Mouse (Mus musculus): ENCODE measurements around the gene Dvl2.

Dvl2 gene

DNA sequence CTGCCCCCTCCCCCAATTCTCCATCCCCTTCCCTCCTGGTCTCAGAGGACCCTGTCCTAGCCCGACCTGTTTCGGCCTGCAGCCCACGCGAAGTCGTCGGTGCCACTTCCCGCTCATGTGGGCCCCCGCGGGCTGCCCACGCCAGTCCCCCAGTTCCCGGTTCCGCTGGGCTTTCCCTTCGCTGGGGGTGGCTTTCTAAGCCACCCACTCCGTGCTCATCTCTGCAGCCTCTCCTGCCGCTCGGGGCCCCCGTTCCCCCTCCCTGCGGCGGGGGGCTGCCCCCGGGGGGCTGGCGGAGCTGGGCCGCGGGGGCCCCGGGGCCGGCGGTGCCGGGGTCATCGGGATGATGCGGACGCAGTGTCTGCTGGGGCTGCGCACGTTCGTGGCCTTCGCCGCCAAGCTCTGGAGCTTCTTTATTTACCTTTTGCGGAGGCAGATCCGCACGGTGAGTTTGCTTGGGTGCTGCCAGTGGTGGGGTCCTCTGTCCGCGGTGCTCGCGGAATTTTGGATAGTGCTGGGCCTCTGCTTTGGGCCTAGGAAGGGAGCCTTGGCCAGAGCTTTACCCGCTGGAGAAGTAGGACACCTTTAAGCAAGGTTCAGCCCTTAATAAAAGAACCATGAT, 19.1 kb upstream of the Dvl2 start, which contains the start of gene Ctdnep1:
Gene Ctdnep1, plus strand, starts transcription at position 16 of the 622 bp plus-strand sequence.
- in situ Hi-C loops (cut with MseI, MboI), result no loop called here

- in situ Hi-C loops (cut with MseI, MboI), result no loop called here
These were observed 18.2 kb upstream of the Dvl2 start, which contains the start of gene Elp5 for GRCm38 (mm10) chr11:69982225-69982624. Elp5 (minus strand) TSS chr11:69982517.

DNA sequence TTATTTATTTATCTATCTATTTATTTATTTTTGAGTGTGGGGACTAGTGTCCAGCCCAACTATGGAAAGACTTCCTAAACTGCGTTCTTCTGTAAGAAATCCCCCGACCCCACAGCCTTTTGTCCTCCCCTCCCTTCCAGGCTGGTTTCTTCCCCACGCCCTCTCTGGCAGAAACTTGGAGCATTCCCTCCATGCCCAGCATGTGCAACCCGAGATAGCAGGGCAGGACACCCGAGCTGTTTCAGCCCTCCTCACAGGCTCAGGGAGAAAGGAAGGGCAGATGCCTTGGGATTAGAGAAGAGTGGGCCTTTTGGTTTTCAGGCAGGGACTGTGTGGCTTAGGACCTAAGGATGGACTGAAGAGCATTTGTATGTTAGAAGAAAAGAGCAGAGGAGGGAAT, 17.5 kb upstream of the Dvl2 start:
- in situ Hi-C loops (cut with MseI, MboI), result no loop called here

DNA sequence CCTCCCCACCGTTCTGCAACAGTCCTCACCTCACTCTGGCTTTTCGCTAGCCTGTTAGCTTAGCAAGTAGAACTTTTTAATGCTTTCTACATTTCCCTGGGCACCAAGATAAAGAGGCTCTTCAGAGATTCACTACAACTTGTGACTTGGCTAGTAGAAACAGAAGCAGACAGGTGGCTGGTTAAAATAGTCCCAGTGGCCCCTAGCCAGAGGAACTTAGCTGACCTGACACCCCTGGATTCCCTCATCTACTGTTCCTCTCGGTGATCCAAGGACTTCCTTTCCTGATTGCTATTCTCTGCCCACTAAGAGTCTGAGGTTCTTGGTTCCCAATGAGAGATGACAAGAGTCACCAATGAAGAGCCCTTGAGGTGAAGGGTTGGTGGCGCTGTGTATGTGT, 17.0 kb upstream of the Dvl2 start:
- in situ Hi-C loops (cut with MseI, MboI), result no loop called here

- in situ Hi-C loops (cut with MseI, MboI), result no loop called here
These were observed 16.0 kb upstream of the Dvl2 start for GRCm38 (mm10) chr11:69984431-69984830.

GRCm38 (mm10) chr11:69989949-69990348, 10.4 kb upstream of the Dvl2 start:
- in situ Hi-C loops (cut with MseI, MboI), result no loop called here

GRCm38 (mm10) chr11:69990850-69991691, 9.3 kb upstream of the Dvl2 start, which contains the start of gene Gabarap:
Gabarap (plus strand) TSS chr11:69991143.
- in situ Hi-C loops (cut with MseI, MboI), result no loop called here

DNA sequence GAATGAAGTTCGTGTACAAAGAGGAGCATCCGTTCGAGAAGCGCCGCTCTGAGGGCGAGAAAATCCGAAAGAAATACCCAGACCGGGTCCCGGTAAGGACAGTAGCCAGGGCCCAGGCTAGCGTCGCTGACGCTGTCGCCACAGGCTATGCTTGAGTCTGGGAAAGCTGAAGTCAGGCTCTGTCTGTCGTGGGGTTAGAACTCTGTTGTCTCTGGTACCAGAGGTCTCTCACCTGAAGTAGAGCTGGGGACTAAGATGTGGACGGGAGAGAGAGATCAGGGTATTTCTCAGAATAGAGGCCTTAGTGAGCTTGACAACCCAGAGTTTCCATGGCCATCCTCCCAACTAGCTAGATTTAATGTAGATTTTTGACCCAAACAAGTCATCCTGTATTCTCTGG, 8.7 kb upstream of the Dvl2 start:
- in situ Hi-C loops (cut with MseI, MboI), result no loop called here

GRCm38 (mm10) chr11:69992396-69992795, 8.0 kb upstream of the Dvl2 start:
- in situ Hi-C loops (cut with MseI, MboI), result no loop called here

GRCm38 (mm10) chr11:69992932-69993331, 7.5 kb upstream of the Dvl2 start:
- in situ Hi-C loops (cut with MseI, MboI), result no loop called here

- in situ Hi-C loops (cut with MseI, MboI), result no loop called here
These were observed 5.8 kb upstream of the Dvl2 start for GRCm38 (mm10) chr11:69994401-69995090.

- in situ Hi-C loops (cut with MseI, MboI), result no loop called here
These were observed 4.9 kb upstream of the Dvl2 start, which contains the start of gene Phf23 for GRCm38 (mm10) chr11:69995391-69995960. Phf23 (plus strand) TSS chr11:69995777.

DNA sequence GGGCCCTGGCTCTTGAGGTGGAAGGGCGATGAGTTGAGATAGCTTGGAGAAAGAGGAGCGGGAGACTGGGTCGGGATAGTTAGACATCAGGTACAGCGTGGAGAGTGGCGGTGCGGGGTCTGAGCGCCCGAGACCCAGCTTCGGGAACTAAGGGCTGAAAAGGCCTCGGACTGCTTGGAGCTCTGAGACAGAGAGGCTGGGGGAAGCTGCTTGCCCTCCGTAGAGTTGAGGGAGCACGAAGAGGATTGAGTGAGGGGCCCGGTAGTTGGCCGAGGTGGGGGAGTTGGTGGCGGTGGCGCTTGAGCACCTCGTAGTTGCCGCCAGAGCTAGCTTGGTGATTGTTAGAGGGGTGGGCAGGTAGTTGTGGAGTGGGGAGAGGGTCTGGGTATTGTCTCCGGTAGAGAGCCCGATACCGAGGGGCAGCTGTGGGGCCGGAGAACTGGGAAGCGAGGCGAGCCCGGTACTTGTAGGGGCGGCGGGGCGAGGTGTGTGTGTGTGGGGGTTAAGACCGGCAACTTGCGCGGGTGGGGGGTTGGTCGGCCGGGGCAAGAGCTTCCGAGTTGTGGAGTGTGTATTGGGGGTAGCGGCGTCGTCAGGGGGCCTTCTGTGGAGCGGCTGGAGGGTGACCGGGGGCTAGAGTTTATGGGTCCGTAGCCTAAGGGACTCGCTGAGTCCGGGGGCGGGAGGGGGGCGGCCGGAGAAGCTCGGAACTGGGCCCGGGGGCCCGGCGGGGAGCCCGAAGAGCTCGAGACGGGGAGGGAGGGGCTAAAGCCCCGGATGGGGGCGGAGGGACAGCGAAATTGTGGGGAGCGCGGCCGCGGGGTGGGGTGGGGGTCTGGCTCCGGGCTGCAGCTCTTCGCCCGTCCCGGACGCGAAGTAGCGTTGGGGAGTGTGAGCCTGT, 4.0 kb upstream of the Dvl2 start:
- in situ Hi-C loops (cut with MseI, MboI), result no loop called here

DNA sequence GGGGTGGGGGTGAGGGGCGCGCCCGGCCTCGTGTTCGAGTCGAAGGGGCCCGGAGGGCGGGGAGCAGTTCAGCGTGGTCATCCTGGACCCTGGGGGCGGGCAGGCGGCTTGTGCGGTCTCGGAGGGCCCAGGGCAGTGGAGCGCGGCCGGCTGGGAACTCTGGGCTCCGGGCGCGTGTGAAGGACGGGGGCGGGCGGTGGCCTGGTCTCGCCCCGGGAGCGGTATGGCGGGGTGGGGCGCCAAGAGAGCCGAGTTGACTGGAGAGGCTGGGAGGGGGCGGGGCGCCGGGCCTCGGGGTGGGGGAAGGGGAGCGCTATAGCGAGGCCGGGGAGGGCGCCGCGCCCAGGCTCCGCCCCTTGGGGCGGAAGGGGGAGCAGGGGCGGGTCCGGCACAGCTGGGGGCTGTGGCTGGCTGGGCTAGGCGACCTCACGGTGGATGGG, 3.3 kb upstream of the Dvl2 start:
- in situ Hi-C loops (cut with MseI, MboI), result no loop called here

DNA sequence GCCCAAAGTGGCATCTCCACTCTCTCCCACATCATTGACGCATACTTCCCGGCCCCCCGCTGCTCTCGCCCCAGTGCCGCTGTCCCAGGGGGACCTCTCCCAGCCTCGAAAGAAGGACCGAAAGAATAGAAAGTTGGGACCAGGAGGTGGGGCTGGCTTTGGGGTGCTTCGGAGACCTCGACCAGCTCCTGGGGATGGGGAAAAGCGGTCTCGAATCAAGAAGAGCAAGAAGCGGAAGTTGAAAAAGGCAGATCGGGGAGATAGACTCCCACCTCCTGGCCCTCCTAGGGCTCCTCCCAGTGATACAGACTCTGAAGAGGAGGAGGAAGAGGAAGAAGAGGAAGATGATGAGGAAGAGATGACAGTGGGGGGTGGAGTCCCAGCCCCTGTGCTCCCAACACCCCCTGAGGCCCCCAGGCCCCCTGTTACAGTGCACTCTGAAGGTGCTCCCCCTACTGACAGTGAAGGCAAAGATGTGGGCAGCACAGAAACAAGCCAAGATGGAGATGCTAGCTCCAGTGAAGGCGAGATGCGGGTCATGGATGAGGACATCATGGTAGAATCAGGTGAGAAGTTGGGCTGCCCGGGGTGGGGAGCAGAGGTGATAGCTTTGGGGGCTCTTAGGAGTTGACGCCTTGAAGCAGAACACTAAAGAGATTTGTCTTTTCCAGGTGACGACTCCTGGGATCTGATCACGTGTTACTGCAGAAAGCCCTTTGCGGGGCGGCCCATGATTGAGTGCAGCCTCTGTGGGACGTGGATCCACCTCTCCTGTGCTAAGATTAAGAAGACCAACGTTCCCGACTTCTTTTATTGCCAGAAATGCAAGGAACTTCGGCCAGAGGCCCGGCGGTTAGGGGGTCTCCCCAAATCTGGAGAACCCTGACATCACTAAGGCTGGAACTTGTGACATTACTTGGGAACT, 1.6 kb upstream of the Dvl2 start:
- in situ Hi-C loops (cut with MseI, MboI), result no loop called here

DNA sequence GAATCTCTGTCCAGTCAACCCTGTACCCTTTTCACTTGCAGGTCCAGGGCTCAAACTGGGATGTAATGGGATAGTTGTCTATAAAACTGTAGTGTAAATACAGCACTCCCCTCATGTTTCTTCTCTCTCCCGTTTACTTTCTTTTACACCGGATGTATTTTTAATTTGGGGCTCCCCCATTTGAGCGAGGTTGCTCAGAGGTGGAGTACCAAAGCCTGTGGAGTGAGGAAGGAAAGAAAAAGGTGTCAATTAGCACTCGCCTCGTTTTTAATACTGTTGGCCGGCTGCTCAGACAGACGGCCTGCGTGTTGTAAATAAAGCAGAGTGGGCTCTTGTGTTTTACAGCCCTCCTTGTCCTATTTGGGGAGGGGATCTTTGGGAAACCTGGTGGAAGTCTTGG, 729 bp upstream of the Dvl2 start:
- in situ Hi-C loops (cut with MseI, MboI), result no loop called here

DNA sequence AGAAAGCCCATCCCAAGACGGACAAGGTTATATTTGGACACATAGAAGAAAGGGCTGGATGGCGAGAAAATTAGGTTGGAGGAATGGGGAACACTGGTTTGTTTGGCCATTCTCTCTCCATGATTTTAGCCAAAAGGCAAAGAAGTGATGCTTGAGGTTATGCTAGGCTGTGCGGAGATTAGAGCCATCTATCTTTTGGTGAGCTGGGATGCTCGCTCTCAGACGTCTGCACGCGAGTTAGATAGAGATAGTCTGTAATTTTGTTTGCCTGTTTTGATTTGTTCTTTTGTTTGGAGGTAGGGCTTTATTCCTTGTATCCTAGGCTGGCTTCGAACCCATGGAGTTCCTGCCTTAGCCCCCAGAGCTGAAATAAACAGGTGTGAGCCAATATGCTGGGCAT, 764 bp downstream of the Dvl2 start:
- in situ Hi-C loops (cut with MseI, MboI), result no loop called here

DNA sequence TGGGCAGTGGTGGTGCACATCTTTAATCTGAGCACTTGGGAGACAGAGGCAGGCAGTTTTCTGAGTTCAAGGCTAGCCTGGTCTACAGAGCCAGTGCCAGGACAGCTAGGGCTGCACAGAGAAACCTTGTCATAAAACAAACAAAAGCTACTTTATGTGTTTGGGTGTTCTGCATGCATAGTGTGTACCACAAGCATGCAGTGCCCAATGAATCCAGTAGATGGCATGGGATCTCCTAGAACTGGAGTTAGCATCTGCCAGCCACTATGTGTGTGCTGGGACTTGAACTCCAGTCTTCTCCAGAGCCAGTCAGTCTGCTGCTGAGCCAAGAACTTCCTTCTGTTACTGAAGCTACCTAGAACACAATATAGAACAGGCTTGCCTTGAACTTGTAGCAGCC, 1.5 kb downstream of the Dvl2 start:
- in situ Hi-C loops (cut with MseI, MboI), result no loop called here

GRCm38 (mm10) chr11:70002471-70002870, 2.1 kb downstream of the Dvl2 start:
- in situ Hi-C loops (cut with MseI, MboI), result no loop called here

- in situ Hi-C loops (cut with MseI, MboI), result no loop called here
These were observed 5.1 kb downstream of the Dvl2 start for GRCm38 (mm10) chr11:70005521-70005920.
